Mouse (Mus musculus): ENCODE measurements around the gene Sbk2.

Sbk2 gene

DNA sequence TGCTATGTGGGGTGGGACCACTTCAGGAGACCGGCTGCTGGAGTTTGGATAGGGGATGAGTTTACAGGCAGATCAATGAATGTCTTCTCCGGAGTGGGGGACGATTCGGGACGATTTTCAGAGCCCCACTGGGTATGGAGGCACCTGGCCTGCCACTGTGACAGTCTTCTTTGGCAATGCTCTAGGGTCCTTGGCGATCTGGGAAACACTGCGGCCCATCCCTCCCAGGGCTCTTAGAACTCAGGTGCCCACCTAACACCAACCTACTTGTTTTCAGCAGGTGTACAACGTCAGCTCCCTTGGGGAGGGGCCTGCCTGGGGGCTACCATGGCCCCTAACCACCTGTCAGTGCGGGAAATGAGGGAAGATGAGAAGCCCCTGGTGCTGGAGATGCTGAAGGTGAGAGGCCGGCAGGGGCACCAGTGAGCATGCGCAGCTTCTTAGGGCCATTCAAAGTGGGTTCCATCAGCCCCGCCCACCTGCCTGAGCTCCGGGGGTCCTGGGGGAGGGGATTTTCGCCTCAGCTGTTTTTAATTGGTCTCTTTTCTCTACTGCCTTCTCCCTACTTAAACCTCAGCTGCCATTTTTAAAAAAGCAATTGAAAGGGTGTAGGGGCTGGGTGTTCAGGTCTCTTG, 41.2 kb downstream of the Sbk2 start:
- in situ Hi-C loops (cut with MboI; ENCODE audit: low sequenced_read_pairs): no loop called here

DNA sequence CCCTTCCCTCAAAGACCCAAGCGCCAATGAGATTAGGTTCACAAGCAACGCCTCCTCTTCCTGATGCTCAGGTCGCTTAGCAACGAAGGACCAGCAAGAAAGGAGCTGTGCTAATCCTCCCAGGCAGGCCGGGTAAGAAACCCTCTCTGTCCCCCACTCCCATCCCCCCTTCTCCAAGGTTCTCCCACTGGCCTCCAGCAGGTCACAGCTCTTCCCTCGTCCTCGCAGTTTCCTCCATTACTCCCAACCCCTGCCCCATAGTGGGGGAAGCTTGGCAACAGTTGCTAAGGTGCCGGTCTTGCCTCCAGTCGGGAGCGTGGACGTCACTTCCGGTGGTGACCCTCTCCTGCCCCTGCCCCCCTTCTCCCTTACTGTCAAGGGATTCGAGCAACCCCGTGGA, 41.7 kb downstream of the Sbk2 start:
- in situ Hi-C loops (cut with MboI; ENCODE audit: low sequenced_read_pairs): no loop called here

DNA sequence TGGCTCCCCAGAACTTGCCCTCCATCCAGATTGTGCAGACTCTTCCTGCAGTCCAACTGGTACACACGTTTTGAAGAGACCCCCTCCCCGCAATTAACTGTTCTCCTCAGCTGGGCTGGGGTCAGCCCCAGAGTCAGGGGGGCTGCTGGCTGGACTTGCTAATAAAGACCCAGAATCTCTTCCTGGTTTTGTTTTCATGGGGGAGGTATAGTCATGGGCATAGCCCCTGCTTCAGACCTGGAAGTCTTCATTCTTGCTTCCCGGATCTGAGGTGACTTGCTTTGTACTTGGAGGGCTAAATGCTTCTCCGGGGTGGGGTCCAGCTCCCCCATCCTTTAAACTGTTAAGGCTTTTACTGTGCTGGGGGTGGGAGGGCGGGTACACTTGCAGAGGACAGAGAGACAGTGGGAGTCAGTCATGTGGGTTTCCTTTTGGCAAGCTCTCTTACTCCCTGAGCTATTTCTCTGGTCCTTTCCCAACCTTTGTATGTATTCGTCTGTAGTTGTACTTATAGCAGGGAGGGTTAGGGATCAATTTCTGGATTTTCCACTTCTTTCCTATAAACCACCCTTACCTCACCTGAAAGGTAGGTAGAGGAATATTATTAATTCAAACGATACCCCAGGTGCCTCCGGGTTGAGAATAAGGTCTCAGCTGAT, 42.3 kb downstream of the Sbk2 start, which contains the start of gene Nat14:
Gene Nat14 (plus strand): TSS at position 205 of the 659 bp plus-strand sequence.
- in situ Hi-C loops (cut with MboI; ENCODE audit: low sequenced_read_pairs): no loop called here

DNA sequence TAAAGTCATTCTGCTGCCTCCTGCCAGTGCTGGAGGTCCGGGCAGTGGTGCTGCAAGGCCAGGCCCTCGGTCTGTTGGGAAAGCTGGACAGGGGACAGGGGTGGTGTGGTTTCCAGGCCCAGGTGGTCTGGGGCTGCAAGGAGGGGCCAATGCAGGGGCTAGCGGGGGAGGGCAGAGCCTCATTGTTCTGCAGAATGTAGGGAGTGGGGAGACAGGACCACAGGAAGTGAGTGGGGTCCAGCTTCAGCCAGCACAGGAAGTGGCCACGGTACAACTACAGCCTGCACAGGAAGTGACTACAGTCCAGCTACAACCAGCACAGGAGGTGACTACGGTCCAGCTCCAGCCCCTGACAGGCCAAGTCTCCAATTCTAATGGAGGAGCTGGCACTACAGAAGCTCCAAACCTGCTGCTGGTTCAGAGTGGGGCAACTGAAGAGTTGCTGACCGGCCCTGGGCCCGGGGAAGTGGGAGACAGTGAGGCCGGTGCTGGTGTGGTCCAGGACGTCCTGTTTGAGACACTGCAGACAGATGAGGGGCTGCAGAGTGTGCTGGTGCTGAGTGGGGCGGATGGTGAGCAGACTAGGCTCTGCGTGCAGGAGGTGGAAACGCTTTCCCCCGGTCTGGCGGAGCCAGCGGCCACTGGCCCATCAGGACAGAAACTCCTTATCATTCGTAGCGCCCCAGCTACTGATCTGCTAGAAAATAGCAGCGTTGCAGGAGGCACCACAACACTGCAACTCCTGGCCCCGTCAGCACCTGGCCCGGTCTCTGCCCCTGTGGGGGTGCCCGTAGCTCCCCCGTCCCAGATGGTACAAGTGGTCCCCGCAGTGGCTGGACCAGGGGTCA, 43.0 kb downstream of the Sbk2 start:
- in situ Hi-C loops (cut with MboI; ENCODE audit: low sequenced_read_pairs): no loop called here

DNA sequence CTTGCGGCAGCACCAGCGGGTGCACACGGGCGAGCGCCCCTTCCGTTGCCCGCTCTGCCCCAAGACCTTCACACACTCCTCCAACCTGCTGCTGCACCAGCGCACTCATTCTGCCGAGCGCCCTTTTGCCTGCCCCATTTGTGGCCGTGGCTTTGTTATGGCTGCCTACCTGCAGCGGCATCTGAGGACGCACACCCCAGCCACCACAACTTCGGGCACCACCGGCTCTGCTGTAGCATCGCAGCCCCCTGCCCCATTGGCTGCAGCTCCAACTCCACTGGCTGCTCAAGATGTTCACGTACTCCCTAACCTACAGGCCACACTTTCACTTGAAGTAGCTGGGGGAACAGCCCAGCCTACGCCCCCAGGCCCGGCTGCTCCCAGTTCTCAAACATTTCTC, 43.7 kb downstream of the Sbk2 start:
- in situ Hi-C loops (cut with MboI; ENCODE audit: low sequenced_read_pairs): no loop called here

DNA sequence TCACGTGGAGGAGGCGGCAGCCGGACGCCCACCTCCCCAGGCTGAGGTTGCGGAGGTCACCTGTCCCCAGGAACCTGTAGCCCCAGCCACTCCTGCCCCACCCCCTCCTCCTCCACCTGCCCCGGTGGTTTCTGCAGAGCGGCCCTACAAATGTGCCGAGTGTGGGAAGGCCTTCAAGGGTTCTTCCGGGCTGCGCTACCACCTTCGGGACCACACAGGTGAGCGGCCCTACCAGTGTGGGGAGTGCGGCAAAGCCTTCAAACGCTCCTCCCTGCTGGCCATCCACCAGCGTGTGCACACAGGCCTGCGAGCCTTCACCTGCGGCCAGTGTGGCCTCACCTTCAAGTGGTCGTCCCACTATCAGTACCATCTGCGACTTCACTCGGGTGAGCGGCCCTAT, 44.2 kb downstream of the Sbk2 start:
- in situ Hi-C loops (cut with MboI; ENCODE audit: low sequenced_read_pairs): no loop called here

DNA sequence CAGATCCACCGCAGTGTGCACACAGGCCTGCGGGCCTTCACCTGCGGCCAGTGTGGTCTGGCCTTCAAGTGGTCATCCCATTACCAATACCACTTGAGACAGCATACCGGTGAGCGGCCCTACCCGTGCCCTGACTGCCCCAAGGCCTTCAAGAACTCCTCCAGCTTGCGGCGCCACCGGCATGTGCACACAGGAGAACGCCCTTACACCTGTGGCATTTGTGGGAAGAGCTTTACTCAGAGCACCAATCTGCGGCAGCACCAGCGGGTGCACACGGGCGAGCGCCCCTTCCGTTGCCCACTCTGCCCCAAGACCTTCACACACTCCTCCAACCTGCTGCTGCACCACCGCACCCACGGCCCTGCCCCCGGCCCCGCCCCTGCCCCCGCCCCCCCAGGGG, 45.1 kb downstream of the Sbk2 start:
- in situ Hi-C loops (cut with MboI; ENCODE audit: low sequenced_read_pairs): no loop called here

DNA sequence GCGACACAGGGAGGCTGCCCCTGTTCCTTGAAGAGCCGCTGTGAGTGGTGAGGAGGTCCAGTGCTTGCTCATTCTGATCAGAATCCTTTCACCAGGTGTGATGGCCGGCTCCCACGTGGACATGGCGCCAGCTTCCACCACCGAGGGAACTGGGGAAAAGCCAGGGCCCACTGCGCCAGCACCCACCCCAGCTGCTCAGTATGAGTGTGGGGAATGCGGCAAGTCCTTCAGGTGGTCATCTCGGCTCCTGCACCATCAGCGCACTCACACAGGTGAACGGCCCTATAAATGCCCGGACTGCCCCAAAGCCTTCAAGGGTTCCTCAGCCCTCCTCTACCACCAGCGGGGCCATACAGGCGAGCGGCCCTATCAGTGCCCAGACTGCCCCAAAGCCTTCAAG, 45.5 kb downstream of the Sbk2 start:
- in situ Hi-C loops (cut with MboI; ENCODE audit: low sequenced_read_pairs): no loop called here

DNA sequence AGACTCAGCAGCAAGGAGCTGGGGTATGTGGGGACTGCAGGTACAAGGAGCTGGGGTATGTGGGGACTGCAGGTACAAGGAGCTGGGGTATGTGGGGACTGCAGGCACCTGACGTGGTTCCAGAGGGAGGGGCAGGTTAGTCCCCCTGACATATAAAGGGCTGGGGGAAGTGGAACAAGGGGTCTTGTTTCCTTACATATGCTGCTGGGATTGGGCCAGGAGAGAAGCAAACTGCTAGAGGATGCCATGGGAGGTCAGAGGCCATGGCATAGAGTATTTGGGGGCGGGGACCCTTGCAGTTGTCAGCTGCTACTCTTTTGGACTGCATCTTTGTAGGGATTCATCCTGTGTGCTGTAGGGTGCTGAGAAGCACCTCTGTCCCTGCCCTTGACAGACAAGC, 46.7 kb downstream of the Sbk2 start:
- in situ Hi-C loops (cut with MboI; ENCODE audit: low sequenced_read_pairs): no loop called here

DNA sequence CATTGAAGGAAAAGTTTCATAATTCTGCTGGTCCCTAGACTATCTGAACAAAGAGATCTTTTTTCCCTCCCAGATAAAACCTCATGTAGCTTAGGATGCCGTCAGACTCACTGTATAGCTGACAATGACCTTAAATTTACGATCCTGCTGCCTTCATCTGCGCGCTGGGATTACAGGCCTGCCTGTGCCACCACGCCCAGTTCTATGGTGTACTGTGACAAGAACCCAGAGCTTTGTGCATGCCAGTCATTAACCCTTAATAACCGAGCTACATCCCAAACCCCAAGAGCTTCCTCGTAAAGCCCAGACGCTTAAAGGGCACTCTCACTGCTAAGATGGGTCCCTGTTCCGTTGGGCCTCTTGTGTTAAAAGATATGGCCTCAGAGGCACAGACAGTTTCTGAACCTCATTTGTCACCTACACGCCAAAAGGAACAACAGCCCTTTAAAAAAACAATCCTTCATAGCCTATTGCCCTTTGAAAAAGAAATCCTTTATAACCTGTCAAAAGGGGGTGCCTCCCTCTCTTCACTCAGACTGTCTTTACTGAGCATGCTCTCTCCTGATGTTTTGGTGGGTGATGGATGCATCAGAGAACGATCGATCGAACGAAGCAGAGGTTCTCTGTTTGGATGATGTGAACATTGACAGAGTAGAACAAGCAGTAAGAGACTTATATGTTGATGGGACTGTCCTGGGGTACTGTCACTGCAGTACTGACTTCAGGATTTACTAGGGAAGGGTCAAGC, 48.4 kb downstream of the Sbk2 start:
- in situ Hi-C loops (cut with MboI; ENCODE audit: low sequenced_read_pairs): no loop called here

DNA sequence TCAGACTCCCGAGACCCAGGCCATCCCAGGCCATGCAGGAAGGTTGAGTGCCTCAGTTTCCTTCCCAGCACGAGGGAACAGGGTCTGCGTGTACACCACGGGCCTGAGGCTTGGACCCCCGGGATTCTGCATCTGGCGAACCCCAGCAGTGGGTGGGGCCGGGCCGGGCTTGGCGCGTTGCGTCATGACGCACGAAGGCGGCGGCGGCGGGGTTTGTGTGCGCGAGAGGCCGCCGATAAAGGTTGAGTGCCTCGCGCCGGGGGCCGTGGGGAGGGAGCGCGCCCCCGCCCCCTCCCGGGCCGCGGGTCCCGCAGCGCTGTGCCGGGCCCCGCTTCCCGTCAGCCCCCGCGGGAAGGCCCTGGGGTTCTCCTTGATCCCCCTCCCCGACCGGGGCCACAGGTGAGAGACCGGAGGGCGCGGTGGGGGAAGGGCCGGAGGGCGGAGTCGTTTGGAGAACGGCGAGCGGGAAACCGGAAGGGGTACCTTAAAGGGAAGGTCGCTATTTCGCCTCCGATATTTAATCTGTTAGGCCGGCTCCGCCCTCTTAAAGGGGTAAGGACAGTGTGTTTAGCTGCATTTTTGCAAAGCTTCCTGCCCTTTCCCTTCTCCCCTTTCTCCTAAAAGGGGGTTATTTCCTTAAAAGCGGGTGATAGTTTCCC, 49.1 kb downstream of the Sbk2 start, which contains the start of gene Zfp628:
Gene Zfp628 (plus strand): TSS at position 211 of the 659 bp plus-strand sequence.
- in situ Hi-C loops (cut with MboI; ENCODE audit: low sequenced_read_pairs): no loop called here

DNA sequence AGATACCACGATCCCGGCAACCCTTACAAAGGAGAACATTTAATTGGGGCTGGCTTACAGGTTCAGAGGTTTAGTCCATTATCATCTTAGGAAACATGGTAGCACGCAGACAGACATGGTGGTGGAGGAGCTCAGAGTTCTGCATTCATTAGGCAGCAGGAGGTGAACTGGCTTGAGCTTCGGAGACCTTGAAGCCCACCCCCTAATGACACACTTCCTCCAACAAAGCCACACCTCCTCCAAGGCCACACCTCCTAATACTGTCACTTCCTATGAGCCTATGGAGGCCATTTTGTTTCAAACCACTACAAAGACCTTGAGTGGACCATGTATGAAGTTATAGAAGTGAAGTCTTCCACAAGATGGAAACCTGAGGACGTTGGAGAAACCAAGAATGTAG, 52.0 kb downstream of the Sbk2 start:
- in situ Hi-C loops (cut with MboI; ENCODE audit: low sequenced_read_pairs): no loop called here

DNA sequence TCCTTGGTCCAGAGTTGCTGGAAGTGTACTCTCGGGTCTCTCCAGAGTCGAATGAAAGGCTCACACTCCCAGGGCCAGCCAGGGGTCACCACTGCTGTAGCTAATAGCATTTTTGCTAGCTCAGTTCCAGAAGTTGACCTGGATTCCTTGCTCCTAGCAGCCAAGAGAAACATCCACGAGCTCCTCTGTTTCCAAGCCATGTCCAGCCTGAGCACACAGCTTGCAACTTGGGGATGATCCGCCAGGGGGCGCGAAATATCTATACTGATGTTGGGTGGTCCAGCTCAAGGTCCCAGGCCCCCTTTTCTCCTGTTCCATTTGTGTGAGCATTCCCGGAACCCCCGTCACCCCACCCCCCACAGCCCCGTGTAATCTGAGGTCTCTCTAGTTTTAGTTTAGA, 52.6 kb downstream of the Sbk2 start:
- in situ Hi-C loops (cut with MboI; ENCODE audit: low sequenced_read_pairs): no loop called here

DNA sequence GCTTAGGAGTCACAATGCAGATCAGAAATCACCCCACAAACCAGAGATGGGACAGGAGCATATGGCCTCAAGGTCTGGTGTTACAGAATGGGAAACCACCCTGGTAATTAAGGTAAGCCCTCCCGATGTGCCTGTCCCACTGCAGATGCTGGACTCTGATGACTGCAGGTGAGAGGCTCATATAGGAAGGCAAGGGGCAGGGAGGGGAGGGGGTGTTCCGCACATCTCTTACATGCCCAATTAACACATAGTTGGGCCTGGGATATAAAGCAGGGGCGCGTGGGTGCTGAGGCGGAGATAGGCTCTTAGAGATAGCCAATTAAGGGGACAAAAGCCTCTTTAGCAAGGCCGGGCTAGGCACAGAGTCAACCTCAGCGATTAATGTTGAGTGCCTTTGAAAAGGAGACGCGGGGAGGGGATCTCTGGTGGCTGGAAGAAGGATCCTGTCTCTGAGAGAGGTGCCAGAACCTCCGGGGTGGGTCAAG, 57.7 kb downstream of the Sbk2 start, which contains the start of gene Gm36210:
Gene Gm36210 (minus strand): TSS at position 51 of the 485 bp plus-strand sequence.
- in situ Hi-C loops (cut with MboI; ENCODE audit: low sequenced_read_pairs): no loop called here

DNA sequence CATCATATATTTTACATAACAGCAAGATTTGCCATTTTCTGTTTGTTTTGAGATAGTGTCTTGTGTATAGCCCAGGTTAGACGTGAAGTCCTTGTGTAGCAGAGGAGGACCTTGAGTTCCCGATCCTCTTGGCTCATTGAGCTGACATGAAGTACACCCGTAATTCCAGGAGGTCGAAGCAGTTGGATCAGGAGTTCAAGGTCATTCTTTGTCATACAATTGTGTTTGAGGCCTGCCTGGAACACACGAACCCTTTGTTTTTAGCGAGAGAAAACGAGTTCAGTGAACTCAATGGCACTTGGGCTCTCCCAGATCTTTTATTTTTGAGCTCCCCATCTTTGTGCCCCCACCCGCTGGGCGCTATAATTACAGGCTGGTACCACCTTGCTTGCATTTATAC, 61.8 kb downstream of the Sbk2 start:
- in situ Hi-C loops (cut with MboI; ENCODE audit: low sequenced_read_pairs): no loop called here

DNA sequence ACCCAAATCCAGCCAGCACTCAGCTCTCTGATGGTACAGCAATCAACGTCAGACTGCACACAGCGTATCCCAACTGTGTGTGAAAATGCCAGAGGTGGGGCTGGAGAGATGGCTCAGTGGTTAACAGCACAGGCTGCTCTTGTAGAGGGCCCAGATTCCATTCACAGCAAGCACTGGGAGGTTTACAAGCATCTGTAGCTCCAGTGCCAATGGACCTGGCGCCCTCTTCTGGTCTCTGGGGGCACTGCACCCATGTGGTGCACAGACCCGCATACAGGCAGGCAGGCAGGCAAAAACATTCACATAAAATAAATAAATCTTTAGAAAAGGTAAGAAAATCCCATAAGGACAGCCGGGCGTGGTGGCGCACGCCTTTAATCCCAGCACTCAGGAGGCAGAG, 63.0 kb downstream of the Sbk2 start:
- in situ Hi-C loops (cut with MboI; ENCODE audit: low sequenced_read_pairs): no loop called here

DNA sequence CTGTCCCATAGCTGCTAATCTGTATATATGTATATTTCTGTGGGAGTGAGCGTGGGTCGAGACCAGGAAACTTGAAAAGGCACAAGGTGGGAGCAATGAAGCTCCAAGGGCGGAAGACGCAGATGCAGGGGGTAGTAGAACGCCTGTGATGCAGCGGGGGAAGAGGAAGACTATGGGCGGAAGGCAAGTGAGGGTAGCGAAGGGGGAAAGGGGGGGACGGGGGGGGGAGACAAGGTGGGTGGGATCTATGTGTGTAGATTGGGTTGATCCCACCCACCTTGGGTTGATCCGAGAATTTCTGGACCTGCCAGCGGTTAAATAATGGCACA, 63.7 kb downstream of the Sbk2 start:
- in situ Hi-C loops (cut with MboI; ENCODE audit: low sequenced_read_pairs): no loop called here

DNA sequence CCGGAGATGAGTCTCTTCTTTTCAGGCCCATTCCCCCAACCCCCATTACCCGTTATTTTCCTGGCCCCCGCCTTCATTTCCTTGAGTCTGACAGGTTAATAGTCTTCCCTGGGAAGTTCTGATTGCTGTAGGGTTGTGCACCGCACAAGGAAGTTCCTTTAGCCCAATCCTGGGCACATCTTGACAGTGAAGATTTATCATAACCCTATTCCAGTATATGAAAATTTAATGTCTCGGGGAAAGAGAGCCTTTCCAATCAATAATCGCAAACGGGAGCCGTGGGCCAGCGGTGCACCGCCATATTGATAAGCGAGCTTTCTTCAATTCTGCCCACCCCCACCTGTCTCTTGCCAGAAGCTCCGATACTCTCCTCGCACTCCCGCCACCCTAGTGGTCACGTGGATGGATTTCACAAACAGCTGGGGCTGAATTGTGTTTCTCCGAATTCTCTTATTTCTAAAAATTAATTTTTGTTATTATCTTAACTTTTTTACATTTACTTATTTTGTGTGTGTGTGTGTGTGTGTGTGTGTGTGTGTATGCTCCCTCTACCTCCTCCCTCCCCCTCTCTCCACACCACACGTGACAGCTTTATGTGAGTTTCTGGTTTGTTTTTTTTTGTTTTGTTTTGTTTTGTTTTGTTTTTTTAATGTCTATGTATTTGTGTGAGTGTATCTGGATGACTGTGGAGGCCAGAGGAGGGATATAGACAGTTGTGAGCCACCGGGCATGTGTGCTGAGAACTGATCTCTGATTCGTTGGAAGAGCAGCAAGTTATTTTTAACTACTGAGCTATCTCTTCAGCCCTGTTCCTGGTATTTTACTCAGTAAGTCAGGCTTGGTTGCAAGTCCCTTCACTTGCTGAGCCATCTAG, 64.3 kb downstream of the Sbk2 start:
- in situ Hi-C loops (cut with MboI; ENCODE audit: low sequenced_read_pairs): no loop called here

DNA sequence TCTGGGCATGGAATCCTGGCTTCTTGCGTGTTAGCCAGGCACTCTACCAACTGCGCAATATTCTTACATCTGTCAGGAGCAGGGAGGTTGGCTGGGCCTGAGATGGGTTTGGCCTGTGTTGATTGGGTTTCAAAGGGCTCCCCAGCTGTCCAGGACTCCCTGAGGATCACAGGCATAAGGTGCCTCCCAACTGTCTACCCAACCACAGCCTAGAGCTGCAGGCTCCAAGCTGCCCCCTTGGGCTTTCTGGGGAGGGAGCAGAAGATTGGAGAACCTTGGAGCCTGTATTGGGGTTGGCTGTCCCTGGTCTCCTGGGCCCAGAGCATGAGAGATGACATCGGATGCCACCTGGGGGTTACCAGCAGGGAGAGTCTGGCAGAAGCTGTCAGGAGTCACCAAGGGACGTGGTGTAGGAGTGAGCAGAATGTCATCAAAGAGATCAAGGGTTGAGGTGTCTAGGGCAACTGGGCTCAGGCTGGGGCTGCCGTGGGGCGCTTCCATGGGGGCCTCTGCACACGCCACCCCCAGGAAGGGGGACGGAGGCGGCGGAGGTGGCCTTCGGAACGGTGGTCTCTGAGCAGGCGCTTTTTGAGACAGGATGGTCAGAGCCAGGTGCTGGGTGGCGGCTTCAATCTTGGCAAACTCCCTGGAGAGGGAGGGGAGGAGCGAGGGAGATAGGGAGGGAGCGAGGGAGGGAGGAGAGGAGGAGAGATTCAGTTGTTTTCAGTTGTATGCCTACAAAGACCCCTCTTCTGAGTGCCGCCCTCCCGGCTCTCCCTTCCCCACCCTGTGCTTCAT, 65.2 kb downstream of the Sbk2 start:
- in situ Hi-C loops (cut with MboI; ENCODE audit: low sequenced_read_pairs): no loop called here

Measured in CH12F3 (cell line).